Mouse (Mus musculus): ENCODE results near the gene Hnrnpm.

DNA sequence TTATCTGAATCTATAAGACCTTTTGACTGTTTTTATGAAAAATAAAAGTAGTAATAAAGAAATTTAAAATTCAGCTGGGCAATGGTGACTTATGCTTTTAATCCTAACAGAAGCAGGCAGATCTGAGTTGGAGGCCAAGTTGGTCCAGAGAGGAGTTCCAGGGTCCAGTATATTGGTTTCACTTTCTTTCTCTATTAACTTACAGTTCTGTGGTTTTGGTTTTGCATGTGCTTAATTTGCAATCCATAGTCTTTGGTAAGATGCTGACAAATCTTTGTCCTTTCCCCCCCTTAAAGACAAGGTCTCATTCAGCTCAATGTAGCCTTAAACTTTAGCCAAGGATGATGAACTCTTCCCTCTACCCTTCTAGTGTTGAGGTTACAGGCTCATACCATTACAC, 7.9 kb downstream of the Hnrnpm start:
- TF ChIP-seq CTCF (IDR thresholded peaks at IDR 0.05; ENCODE audit: control insufficient read depth, insufficient read depth, insufficient replicate concordance, low read depth, low read length) (no peak), POLR2A (IDR thresholded peaks at IDR 0.05; ENCODE audit: control insufficient read depth, low read depth, low read length) (no peak)
